In genomic region chr10:77509403-77510187, GRCm38 (mm10) we compare ENCODE assay signal across 8 mouse cellular contexts. TPM values are rescaled to one million over a fixed set of nuclear protein-coding genes. Genes with fewer than 3 reads are reported as not detected.
DNase-seq lines count a peak whose midpoint lies in the region; ATAC-seq lines count a peak whose summit lies in the region.

No protein-coding gene starts in this region.

- 0 out of 2 replicates have a peak, but pooled peaks have one; percentile 28 for ATAC-seq in embryonic facial prominence, embryonic 13.5 days (ENCODE audit: insufficient number of reproducible peaks, insufficient read depth, low FRiP score, low TSS enrichment, low read depth)
- peak; percentile 76 for ATAC-seq in liver, embryonic 11.5 days (replicated peaks; ENCODE audit: low FRiP score)
- ATAC-seq in stomach, embryonic 15.5 days (ENCODE audit: insufficient read depth, low FRiP score, low read depth): peak; percentile 82

- H3K4me3 ChIP-seq in embryonic facial prominence, embryonic 13.5 days: no peak overlapping the region
- H3K4me3 ChIP-seq in liver, embryonic 11.5 days (ENCODE audit: low read depth, low read length): no peak overlapping the region
- H3K4me3 ChIP-seq in stomach, embryonic 15.5 days (replicated peaks): no peak overlapping the region

- peaks cover 85% of the 10 kb centered on the region for H3K36me3 ChIP-seq in embryonic facial prominence, embryonic 13.5 days
- peaks cover 48% of the 10 kb centered on the region for H3K36me3 ChIP-seq in liver, embryonic 11.5 days (ENCODE audit: control insufficient read depth, insufficient read depth, low read length)
- H3K36me3 ChIP-seq in stomach, embryonic 15.5 days: peaks cover 24% of the 10 kb centered on the region

- H3K27ac ChIP-seq in embryonic facial prominence, embryonic 13.5 days: no peak overlapping the region
- peak overlapping the region; percentile 56; the same call in 1 of the 2 replicates for H3K27ac ChIP-seq in liver, embryonic 11.5 days (ENCODE audit: low read depth, low read length)
- peak overlapping the region; percentile 67 for H3K27ac ChIP-seq in stomach, embryonic 15.5 days

- peak; percentile 74 for DNase-seq in 416B (ENCODE audit: low read depth)
- DNase-seq in adrenal gland, postnatal 36 days: peak; percentile 88 to 91
- peak; percentile 92 for DNase-seq in heart, adult 8-10 months (ENCODE audit: low spot score)
- peak; percentile 74 to 87 for DNase-seq in kidney, adult 8-10 months
- peak; percentile 85 for DNase-seq in liver, embryonic 11.5 days (ENCODE audit: low spot score)
- DNase-seq in natural killer cell, adult 2 months (ENCODE audit: low spot score in 2 of 2): peak; percentile 53 to 76

- H3K27me3 ChIP-seq in embryonic facial prominence, embryonic 13.5 days: no peaks in the 10 kb centered on the region
- H3K27me3 ChIP-seq in liver, embryonic 11.5 days (replicated peaks; ENCODE audit: control insufficient read depth, insufficient read depth, low read length): no peaks in the 10 kb centered on the region
- H3K27me3 ChIP-seq in stomach, embryonic 15.5 days (replicated peaks): no peaks in the 10 kb centered on the region

- no peak overlapping the region for H3K4me2 ChIP-seq in embryonic facial prominence, embryonic 13.5 days
- peak overlapping the region; percentile 10; the same call in 1 of the 2 replicates for H3K4me2 ChIP-seq in liver, embryonic 11.5 days
- H3K4me2 ChIP-seq in stomach, embryonic 15.5 days: no peak overlapping the region

- H3K9me3 ChIP-seq in embryonic facial prominence, embryonic 13.5 days: no peaks in the 10 kb centered on the region
- no peaks in the 10 kb centered on the region for H3K9me3 ChIP-seq in liver, embryonic 11.5 days (ENCODE audit: control insufficient read depth, low read length)
- H3K9me3 ChIP-seq in stomach, embryonic 15.5 days: no peaks in the 10 kb centered on the region

- peak overlapping the region; percentile 54 for H3K9ac ChIP-seq in embryonic facial prominence, embryonic 13.5 days
- H3K9ac ChIP-seq in liver, embryonic 11.5 days (ENCODE audit: low read depth, low read length): peak overlapping the region; percentile 30
- no peak overlapping the region for H3K9ac ChIP-seq in stomach, embryonic 15.5 days

- H3K4me1 ChIP-seq in embryonic facial prominence, embryonic 13.5 days: peaks cover 18% of the 10 kb centered on the region
- peaks cover 34% of the 10 kb centered on the region for H3K4me1 ChIP-seq in liver, embryonic 11.5 days (replicated peaks; ENCODE audit: control insufficient read depth, insufficient read depth, low read length)
- peaks cover 20% of the 10 kb centered on the region for H3K4me1 ChIP-seq in stomach, embryonic 15.5 days

- WGBS in embryonic facial prominence, embryonic 13.5 days: 43% methylated on average over 12 of the region's 12 CpGs
- 54% methylated on average over 12 of the region's 12 CpGs for WGBS in liver, embryonic 11.5 days
- WGBS in stomach, embryonic 15.5 days: 41% methylated on average over 12 of the region's 12 CpGs

RNA-seq across cellular contexts. Expression of gene Fam207a, which starts 6.0 kb away (rescaled TPM):
- 10 to 100 TPM; 19.2 to 25.0 TPM for total RNA-seq in adrenal gland, postnatal 36 days (2021)
- polyA plus RNA-seq in embryonic facial prominence, embryonic 13.5 days (2015; fragmentation: Nextera tagmentation; extraction: Ambion mirVana): 38.4 and 41.5 TPM in 2 replicates
- total RNA-seq in heart, adult 8-10 months (2022): 10 to 100 TPM in 1 of 4 experiments, 1 to 10 TPM in 3; 8.0 to 12.4 (median 9.1) TPM
- polyA plus RNA-seq in liver, embryonic 11.5 days (2014; fragmentation: Nextera tagmentation; extraction: Ambion mirVana): 42.6 and 47.4 TPM in 2 replicates
- 36.1 and 40.0 TPM in 2 replicates for polyA plus RNA-seq in stomach, embryonic 15.5 days (2015; fragmentation: Nextera tagmentation; extraction: Ambion mirVana)

RNA-seq across cellular contexts. Expression of gene Itgb2, which starts 20.5 kb away (rescaled TPM):
- total RNA-seq in adrenal gland, postnatal 36 days (2021): 1 to 10 TPM; 4.2 to 9.1 TPM
- 1.3 TPM in 2 replicates for polyA plus RNA-seq in embryonic facial prominence, embryonic 13.5 days (2015; fragmentation: Nextera tagmentation; extraction: Ambion mirVana)
- total RNA-seq in heart, adult 8-10 months (2022): 10 to 100 TPM in 1 of 4 experiments, 1 to 10 TPM in 3; 3.3 to 25.5 (median 3.7) TPM
- polyA plus RNA-seq in liver, embryonic 11.5 days (2014; fragmentation: Nextera tagmentation; extraction: Ambion mirVana): 18.6 and 19.1 TPM in 2 replicates
- 6.0 and 6.9 TPM in 2 replicates for polyA plus RNA-seq in stomach, embryonic 15.5 days (2015; fragmentation: Nextera tagmentation; extraction: Ambion mirVana)

Comparison
In these comparisons a context has a peak if more than half of its experiments do, and no peak if none do; other contexts are left out.
1. ATAC-seq: peak in every context shown above with its lines; median percentile 82 in stomach, embryonic 15.5 days; 76 in liver, embryonic 11.5 days; 28 in embryonic facial prominence, embryonic 13.5 days.